Mouse (Mus musculus): ENCODE data around the gene Camkmt. TPM values are rescaled to one million over a fixed set of nuclear protein-coding genes. Genes with fewer than 3 reads are reported as not detected.

The Camkmt gene
- polyA plus RNA-seq, 1 experiment, result 6.6 TPM

DNA sequence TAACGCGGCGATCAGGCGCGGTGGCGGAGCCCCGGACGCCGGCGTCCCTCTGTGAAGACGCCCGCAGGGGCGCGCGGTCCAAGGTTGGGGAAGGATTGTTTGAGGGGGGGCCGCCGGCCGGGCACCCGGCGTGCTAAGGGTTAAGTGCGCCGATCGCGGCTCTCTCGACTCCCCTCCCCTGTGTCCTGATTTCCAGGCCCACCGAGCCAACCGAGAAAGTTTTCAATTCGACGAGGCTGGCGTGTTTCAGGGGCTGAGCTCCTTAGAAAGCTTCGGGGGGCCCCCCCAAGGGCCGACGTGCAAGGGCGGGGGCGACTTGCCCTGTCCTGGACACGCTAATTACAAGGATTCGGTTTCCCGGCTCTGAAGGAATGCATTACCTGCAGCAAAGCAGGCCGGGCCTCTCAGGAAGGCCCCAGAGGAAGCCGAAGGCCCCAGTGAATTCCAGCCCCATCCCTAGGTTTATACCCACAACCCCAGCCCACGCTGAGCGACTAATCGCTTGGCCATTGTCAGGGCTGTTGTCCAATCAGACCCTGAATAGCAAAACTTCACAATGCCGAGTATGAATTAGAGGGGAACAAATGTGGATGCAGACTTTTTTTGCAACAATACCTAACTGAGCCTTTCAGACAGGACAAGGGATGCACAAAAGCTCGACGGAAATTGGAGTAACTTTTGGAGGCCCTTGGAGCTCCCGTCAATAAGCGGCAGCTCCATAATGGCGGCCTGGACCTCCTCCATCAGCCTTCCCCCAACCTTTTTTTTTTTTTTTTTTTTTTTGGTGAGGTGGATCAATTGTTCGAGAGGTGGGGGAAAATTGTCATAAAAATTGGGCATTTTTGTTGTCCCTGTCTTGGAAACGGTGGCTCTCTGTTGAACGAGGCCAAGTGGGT, 396.5 kb downstream of the Camkmt start:
- DNase-seq (ENCODE audit: extremely low spot score in 1 of 2, low spot score in 1 of 2), result no peak

- no peak for DNase-seq (ENCODE audit: extremely low spot score in 1 of 2, low spot score in 1 of 2)
Measured at GRCm38 (mm10) chr17:85487531-85487930, 397.2 kb downstream of the Camkmt start.

DNA sequence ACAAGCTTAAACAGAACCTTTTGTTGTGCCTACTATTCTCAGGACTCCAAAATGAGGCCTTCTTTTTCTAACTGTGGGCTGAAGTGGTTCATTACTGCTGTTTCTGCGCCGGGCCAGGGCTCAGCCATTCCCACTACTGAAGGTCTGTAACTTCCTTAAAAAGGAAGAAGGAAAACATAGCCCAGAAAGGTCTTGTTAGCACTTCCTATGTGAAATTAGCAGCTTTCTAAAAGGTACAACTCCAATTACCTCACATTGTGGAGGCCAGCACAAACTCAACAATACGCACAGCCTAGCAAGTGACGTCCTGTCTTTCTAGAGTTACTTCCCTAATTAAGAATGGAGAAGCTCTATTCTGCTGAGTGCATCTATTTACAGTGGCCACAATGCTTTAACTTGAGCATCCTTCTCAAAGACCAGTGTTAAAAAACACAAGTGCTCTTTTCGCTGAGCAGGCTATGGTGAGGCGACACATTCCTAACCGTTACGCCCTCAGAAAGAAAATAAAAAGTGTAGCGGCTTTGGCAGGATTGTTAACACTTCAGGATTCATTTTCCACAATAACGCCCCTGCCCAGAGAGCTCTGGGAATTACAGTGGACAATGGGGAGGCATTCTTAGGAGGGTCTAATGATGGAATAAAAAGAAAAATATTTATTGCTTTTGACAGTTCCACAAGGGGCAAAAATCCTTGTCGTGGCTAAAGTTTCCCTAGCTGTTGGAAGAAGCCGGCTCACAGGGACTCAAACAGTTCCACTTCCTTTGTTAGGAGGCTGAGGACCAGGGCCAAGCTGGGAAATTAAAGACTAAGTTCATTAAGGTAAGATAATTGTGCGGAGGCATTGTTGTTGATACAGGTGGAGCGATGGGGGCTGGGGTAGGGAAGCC, 398.5 kb downstream of the Camkmt start:
- DNase-seq (ENCODE audit: extremely low spot score in 1 of 2, low spot score in 1 of 2), result no peak

GRCm38 (mm10) chr17:85489488-85489980, 399.2 kb downstream of the Camkmt start:
- no peak for DNase-seq (ENCODE audit: extremely low spot score in 1 of 2, low spot score in 1 of 2)

DNA sequence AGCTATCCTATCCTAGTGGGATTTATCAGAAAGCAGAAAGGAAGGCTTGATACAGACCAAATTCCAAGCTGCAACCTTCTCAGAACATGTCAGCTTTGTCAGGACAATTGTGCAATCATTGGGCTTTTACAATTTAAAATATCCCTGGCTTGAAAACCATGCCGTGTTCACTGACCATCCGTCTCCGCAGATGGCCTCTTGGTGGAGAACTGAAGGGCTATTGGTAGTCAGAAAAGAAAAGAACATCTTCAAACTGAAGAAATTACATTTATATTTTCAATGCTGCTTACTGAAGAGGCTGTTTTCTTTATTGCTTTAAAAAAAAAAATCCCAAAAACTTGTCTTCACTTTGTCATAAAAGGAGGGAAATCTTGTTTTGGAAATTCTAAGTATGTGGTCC, 401.1 kb downstream of the Camkmt start:
- DNase-seq (ENCODE audit: extremely low spot score in 1 of 2, low spot score in 1 of 2), result no peak

GRCm38 (mm10) chr17:85493521-85493920, 403.2 kb downstream of the Camkmt start:
- DNase-seq (ENCODE audit: extremely low spot score in 1 of 2, low spot score in 1 of 2), result no peak

DNA sequence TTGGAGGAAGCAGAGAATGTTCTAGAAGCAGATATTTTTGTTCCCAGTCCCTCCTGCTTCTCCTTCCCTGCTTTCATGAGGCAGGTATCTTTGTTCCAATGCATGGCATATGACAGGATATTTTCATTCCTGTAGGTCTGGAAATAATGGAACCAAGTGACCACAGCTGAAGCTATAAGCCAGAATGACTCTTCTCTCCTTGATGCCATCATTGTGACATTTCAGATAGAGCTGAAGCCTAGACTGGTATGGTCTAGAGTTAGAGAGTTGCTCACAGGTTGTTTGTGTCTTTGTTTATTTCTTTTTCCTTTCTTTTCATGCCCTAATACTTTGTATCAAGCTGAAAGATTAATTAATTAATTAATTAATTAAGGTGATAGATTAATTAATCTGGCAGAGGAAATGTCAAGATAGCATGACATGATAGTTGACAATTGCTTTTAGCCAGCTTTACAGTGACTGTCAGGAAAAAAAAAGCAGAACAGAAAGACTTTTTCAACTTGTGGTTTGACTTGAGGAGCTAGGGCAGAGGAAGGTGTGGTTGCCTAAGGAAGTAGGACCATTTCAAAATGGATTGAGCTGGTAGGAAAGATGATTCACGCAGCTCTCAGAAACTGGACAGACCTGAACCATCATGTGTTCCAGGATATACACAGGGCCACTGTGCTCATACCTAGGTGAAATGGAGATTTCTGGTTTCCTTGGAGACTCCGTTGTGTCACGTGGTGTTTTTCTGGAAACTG, 404.8 kb downstream of the Camkmt start:
- no peak for DNase-seq (ENCODE audit: extremely low spot score in 1 of 2, low spot score in 1 of 2)

- no peak for DNase-seq (ENCODE audit: extremely low spot score in 1 of 2, low spot score in 1 of 2)
Measured at GRCm38 (mm10) chr17:85495871-85496270, 405.5 kb downstream of the Camkmt start.

GRCm38 (mm10) chr17:85504888-85505287, 414.5 kb downstream of the Camkmt start:
- DNase-seq (ENCODE audit: extremely low spot score in 1 of 2, low spot score in 1 of 2), result no peak

DNA sequence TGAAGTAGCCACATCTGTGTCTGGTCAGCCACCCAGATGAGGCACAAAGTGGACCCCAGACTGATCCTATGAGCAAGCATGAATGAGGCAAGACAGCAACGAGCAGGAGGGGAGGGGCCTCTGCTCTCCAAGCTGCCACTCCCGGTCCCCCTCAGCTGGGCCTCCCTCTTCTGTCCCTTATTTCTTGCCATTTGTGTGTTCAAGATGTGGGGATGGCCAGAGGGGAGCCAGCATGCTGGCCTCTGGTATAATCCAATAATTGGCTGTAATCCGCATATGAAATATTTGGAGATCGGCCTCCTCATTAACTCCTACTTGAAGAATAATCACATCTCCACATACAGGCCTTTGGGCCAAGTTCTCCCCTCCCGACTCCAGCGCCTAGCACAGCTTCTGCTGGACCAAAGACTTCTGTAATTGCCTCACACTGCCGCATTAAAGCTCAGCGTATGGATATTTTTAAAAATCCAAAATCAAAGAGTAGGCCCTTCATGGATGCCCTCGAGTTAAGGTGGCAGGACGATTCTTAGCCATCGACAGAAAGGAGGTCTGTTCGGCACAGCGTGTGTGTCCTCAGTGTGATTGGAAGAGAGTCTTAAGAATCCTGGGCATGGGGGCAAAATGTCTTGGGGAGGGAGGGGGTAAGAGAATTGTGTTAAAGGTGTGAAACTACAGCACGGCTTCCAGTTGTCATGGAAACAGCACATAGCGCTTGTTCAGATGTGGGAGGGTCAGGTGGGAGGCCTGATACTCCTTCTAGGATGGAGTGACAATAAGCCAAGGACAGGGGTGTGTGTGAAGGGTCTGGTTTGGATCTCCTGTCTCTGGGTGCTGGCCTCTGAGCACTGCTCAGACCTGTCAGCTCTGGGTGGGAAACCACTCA, 416.1 kb downstream of the Camkmt start:
- DNase-seq (ENCODE audit: extremely low spot score in 1 of 2, low spot score in 1 of 2), result no peak

DNA sequence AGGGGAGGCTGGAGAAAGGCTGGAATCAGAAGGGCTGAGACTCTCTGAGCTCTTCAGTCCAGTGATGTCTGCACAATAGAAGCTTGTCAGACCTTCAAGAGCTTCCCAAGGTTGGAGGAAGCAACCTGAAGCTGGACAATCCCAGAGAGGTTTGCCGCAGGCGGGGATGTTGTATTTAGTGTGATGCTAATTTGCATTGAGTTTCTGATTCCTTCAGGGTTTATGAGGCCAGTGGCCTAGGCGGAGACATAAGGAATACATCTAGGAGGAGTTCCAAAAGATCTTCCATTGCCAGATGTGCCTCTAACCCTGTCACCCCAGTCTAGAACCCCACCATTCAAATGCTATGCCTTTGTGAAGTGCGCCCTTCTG, 416.7 kb downstream of the Camkmt start:
- DNase-seq (ENCODE audit: extremely low spot score in 1 of 2, low spot score in 1 of 2), result no peak

Other genes with a start within 250 kb of the Camkmt start
- gene Ppm1b, start 133.8 kb upstream of the Camkmt start, polyA plus RNA-seq (2012; rRNA removed), result 91.0 and 93.8 TPM in 2 replicates
- gene Slc3a1, start 62.2 kb upstream of the Camkmt start, polyA plus RNA-seq (2012; rRNA removed), result 0.74 and 1.1 TPM in 2 replicates
- 186 and 223 TPM in 2 replicates for gene Prepl, start 311 bp upstream of the Camkmt start, polyA plus RNA-seq (2012; rRNA removed)